Mouse (Mus musculus): ENCODE results near the gene Dnajb12. TPM values are rescaled to one million over a fixed set of nuclear protein-coding genes. Genes with fewer than 3 reads are reported as not detected.
"Not testable (repeated sequence)": the region's sequence is repeated elsewhere in the genome, so short reads cannot be mapped to it uniquely, and the experiment has no call there.

Gene Dnajb12
- polyA plus RNA-seq, 1 experiment from 2014 or later, result 30.1 TPM

DNA sequence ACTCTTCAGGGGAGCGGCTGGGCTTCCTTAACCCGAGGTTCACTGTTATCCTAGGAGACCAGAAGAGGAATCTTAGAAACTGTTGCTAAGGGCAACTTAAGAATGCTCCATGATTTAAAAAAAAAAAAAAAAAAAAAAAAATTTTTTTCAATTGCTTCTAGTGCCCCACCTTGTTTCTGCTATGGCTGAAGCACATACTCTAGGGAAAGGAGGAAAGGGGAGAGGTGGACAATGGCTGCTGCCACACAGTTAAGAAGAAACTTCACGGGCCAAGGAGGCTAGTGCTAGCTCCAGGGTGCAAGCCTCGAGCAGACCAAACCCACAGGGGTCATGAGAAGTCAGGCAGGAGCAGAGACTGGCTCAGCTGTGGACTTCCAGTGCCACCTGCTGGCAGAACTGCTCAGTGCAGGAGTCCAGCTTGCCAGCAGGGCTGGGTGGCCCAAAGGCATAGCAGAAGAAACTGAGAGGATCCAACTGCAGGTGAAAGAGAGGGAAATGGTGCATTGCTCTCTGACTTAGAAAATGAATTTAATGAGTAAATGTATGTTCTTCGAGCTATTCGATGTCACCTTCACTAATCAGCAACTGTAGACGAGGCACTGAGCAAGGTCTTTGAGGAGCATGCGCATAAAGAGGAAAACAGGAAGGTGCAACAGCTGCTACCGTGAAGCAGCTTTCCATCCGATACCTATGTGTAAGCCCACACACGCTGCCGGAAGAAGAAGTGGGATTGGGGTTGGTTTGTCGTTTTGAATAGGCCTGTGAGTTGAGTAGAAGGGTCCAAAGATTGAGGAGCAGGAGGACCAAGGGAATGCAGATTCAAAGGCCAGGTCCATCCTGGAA is 14.3 kb upstream of the Dnajb12 start:
- peak; percentile 66 for ATAC-seq (ENCODE audit: low FRiP score, low TSS enrichment)
- no peak overlapping the region for H3K9ac ChIP-seq (replicated peaks; ENCODE audit: low read length)
- H3K27ac ChIP-seq (ENCODE audit: low read length), result no peak overlapping the region
- H3K9me3 ChIP-seq (ENCODE audit: low read length), result no peaks in the 10 kb centered on the region
- 41% methylated on average over 13 of the region's 13 CpGs for WGBS
- H3K27me3 ChIP-seq (ENCODE audit: insufficient read depth, low read length), result no peaks in the 10 kb centered on the region
- peaks cover 28% of the 10 kb centered on the region for H3K4me1 ChIP-seq (ENCODE audit: insufficient read depth, low read length)
- H3K4me2 ChIP-seq (replicated peaks; ENCODE audit: low read depth, low read length), result no peak overlapping the region
- H3K4me3 ChIP-seq (ENCODE audit: low read length), result no peak overlapping the region
- H3K36me3 ChIP-seq (ENCODE audit: insufficient read depth, low read length), result 0 out of 2 replicates have a peak, but pooled peaks cover 2% of the 10 kb centered on the region

DNA sequence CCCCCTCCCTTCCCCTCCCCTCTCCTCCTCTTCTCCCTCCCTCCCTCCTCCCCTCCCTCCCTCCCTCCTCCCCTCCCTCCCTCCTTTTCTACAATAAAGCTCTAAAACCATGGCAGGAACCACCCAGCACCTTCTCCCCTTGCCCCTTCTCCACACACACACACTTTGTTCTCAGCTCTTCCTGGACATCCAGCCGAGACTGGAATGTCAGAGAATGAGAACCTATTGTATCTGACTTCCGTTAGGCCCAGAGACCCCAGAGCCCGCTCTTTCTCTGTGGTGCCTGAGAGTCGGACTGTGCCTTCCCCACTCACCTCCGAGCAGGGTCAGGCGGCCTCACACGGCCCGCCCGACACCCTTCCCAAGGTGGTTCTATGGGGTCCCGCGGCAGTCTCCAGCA is 11.1 kb upstream of the Dnajb12 start:
- H3K4me2 ChIP-seq (replicated peaks; ENCODE audit: low read depth, low read length), result no peak overlapping the region
- H3K9me3 ChIP-seq (ENCODE audit: low read length), result 0 out of 2 replicates have a peak, but pooled peaks cover 4% of the 10 kb centered on the region
- H3K4me1 ChIP-seq (ENCODE audit: insufficient read depth, low read length), result peaks cover 17% of the 10 kb centered on the region
- WGBS, result 70% methylated on average over 11 of the region's 11 CpGs
- H3K36me3 ChIP-seq (ENCODE audit: insufficient read depth, low read length), result no peaks in the 10 kb centered on the region
- H3K4me3 ChIP-seq (ENCODE audit: low read length), result no peak overlapping the region
- H3K27me3 ChIP-seq (ENCODE audit: insufficient read depth, low read length), result no peaks in the 10 kb centered on the region
- no peak overlapping the region; the same call in 1 of the 2 replicates for H3K9ac ChIP-seq (replicated peaks; ENCODE audit: low read length)
- H3K27ac ChIP-seq (ENCODE audit: low read length), result no peak overlapping the region
- no peak for ATAC-seq (ENCODE audit: low FRiP score, low TSS enrichment)

DNA sequence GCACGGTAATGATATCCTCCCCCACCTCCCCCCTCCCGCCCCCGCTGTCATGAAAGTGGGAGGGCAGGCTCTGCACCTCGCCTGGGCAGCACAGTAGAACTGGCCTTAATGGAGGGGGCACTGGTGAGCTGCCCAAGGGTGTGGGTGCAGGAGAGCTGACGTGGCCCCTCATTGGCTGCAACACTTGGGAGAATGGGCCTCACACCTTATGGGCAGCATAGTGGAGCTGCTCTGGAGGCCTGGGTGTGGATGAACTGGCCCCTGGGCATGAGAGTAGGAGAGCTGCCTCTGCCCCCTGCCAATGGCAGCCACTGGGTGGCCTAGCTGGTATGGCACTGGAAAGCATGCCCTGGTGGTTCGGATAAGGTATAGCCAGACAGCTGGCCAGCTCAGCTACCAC is 9.3 kb upstream of the Dnajb12 start:
- no peak overlapping the region for H3K4me3 ChIP-seq (ENCODE audit: low read length)
- H3K27me3 ChIP-seq (ENCODE audit: insufficient read depth, low read length), result no peaks in the 10 kb centered on the region
- H3K27ac ChIP-seq (ENCODE audit: low read length), result no peak overlapping the region
- no peaks in the 10 kb centered on the region for H3K4me1 ChIP-seq (ENCODE audit: insufficient read depth, low read length)
- no peaks in the 10 kb centered on the region for H3K36me3 ChIP-seq (ENCODE audit: insufficient read depth, low read length)
- H3K9me3 ChIP-seq (ENCODE audit: low read length), result 0 out of 2 replicates have a peak, but pooled peaks cover 4% of the 10 kb centered on the region
- WGBS, result 79% methylated on average over 6 of the region's 6 CpGs
- H3K9ac ChIP-seq (replicated peaks; ENCODE audit: low read length), result no peak overlapping the region
- no peak overlapping the region for H3K4me2 ChIP-seq (replicated peaks; ENCODE audit: low read depth, low read length)
- ATAC-seq (ENCODE audit: low FRiP score, low TSS enrichment), result 0 out of 2 replicates have a peak, but pooled peaks have one; percentile 44

- not testable (repeated sequence) for H3K4me3 ChIP-seq (ENCODE audit: low read length); ATAC-seq (ENCODE audit: low FRiP score, low TSS enrichment); H3K27ac ChIP-seq (ENCODE audit: low read length); H3K9me3 ChIP-seq (ENCODE audit: low read length); H3K9ac ChIP-seq (replicated peaks; ENCODE audit: low read length); H3K36me3 ChIP-seq (ENCODE audit: insufficient read depth, low read length); H3K4me1 ChIP-seq (ENCODE audit: insufficient read depth, low read length); H3K4me2 ChIP-seq (replicated peaks; ENCODE audit: low read depth, low read length); H3K27me3 ChIP-seq (ENCODE audit: insufficient read depth, low read length)
- WGBS, result 85% methylated on average over 4 of the region's 4 CpGs
These were observed 6.7 kb upstream of the Dnajb12 start for GRCm38 (mm10) chr10:59872651-59873050.

GRCm38 (mm10) chr10:59873206-59873605 is 6.2 kb upstream of the Dnajb12 start:
- Histone ChIP-seq H3K9ac (replicated peaks; ENCODE audit: low read length) (no peak overlapping the region), H3K27me3 (ENCODE audit: insufficient read depth, low read length) (no peaks in the 10 kb centered on the region), H3K4me1 (ENCODE audit: insufficient read depth, low read length) (no peaks in the 10 kb centered on the region), H3K27ac (ENCODE audit: low read length) (no peak overlapping the region), H3K9me3 (ENCODE audit: low read length) (0 out of 2 replicates have a peak, but pooled peaks cover 4% of the 10 kb centered on the region), H3K4me2 (replicated peaks; ENCODE audit: low read depth, low read length) (no peak overlapping the region), H3K36me3 (ENCODE audit: insufficient read depth, low read length) (no peaks in the 10 kb centered on the region), H3K4me3 (ENCODE audit: low read length) (no peak overlapping the region)
- WGBS, result 85% methylated on average over 5 of the region's 5 CpGs
- no peak for ATAC-seq (ENCODE audit: low FRiP score, low TSS enrichment)

DNA sequence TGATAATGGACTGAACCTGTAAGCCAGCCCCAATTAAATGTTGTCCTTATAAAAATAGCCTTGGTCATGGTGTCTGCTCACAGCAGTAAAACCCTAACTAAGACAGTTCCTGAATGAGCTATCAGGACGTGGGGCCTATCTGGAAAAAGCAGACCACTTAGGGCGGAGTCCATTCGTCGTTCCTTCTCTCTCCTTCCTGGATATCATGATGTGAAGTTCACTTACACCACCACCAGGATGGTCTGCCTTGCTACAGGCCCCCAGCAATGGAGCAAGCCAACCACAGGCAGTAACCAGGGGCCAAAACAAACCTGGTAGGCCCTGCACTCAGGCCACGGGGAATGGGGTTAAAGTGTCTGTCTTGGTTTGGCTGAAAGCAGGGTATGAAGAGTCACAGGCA is 5.7 kb upstream of the Dnajb12 start:
- 69% methylated on average over 5 of the region's 5 CpGs for WGBS
- no peak for ATAC-seq (ENCODE audit: low FRiP score, low TSS enrichment)
- Histone ChIP-seq H3K4me3 (ENCODE audit: low read length) (no peak overlapping the region), H3K4me1 (ENCODE audit: insufficient read depth, low read length) (peaks cover 2% of the 10 kb centered on the region), H3K4me2 (replicated peaks; ENCODE audit: low read depth, low read length) (no peak overlapping the region), H3K9me3 (ENCODE audit: low read length) (0 out of 2 replicates have a peak, but pooled peaks cover 4% of the 10 kb centered on the region), H3K27ac (ENCODE audit: low read length) (no peak overlapping the region), H3K9ac (replicated peaks; ENCODE audit: low read length) (no peak overlapping the region), H3K27me3 (ENCODE audit: insufficient read depth, low read length) (no peaks in the 10 kb centered on the region), H3K36me3 (ENCODE audit: insufficient read depth, low read length) (no peaks in the 10 kb centered on the region)

GRCm38 (mm10) chr10:59875396-59875795 is 4.0 kb upstream of the Dnajb12 start:
- H3K4me1 ChIP-seq (ENCODE audit: insufficient read depth, low read length), result peaks cover 5% of the 10 kb centered on the region
- H3K9ac ChIP-seq (replicated peaks; ENCODE audit: low read length), result no peak overlapping the region
- no peak for ATAC-seq (ENCODE audit: low FRiP score, low TSS enrichment)
- WGBS, result 33% methylated on average over 1 of the region's 1 CpGs
- no peak overlapping the region for H3K27ac ChIP-seq (ENCODE audit: low read length)
- no peaks in the 10 kb centered on the region for H3K27me3 ChIP-seq (ENCODE audit: insufficient read depth, low read length)
- no peaks in the 10 kb centered on the region for H3K36me3 ChIP-seq (ENCODE audit: insufficient read depth, low read length)
- 0 out of 2 replicates have a peak, but pooled peaks cover 4% of the 10 kb centered on the region for H3K9me3 ChIP-seq (ENCODE audit: low read length)
- no peak overlapping the region for H3K4me3 ChIP-seq (ENCODE audit: low read length)
- no peak overlapping the region for H3K4me2 ChIP-seq (replicated peaks; ENCODE audit: low read depth, low read length)

GRCm38 (mm10) chr10:59876698-59877097 is 2.7 kb upstream of the Dnajb12 start:
- H3K36me3 ChIP-seq (ENCODE audit: insufficient read depth, low read length); H3K4me2 ChIP-seq (replicated peaks; ENCODE audit: low read depth, low read length); H3K9ac ChIP-seq (replicated peaks; ENCODE audit: low read length); ATAC-seq (ENCODE audit: low FRiP score, low TSS enrichment); H3K9me3 ChIP-seq (ENCODE audit: low read length); H3K27ac ChIP-seq (ENCODE audit: low read length); H3K4me3 ChIP-seq (ENCODE audit: low read length); H3K27me3 ChIP-seq (ENCODE audit: insufficient read depth, low read length): not testable (repeated sequence)
- 78% methylated on average over 3 of the region's 4 CpGs for WGBS
- H3K4me1 ChIP-seq (ENCODE audit: insufficient read depth, low read length), result peaks cover 13% of the 10 kb centered on the region

GRCm38 (mm10) chr10:59877421-59878117 is 1.8 kb upstream of the Dnajb12 start:
- peaks cover 13% of the 10 kb centered on the region for H3K4me1 ChIP-seq (ENCODE audit: insufficient read depth, low read length)
- 73% methylated on average over 15 of the region's 15 CpGs for WGBS
- no peak overlapping the region for H3K27ac ChIP-seq (ENCODE audit: low read length)
- H3K4me3 ChIP-seq (ENCODE audit: low read length), result no peak overlapping the region
- no peak overlapping the region for H3K9ac ChIP-seq (replicated peaks; ENCODE audit: low read length)
- no peaks in the 10 kb centered on the region for H3K27me3 ChIP-seq (ENCODE audit: insufficient read depth, low read length)
- H3K9me3 ChIP-seq (ENCODE audit: low read length), result no peaks in the 10 kb centered on the region
- ATAC-seq (ENCODE audit: low FRiP score, low TSS enrichment), result no peak
- no peaks in the 10 kb centered on the region for H3K36me3 ChIP-seq (ENCODE audit: insufficient read depth, low read length)
- no peak overlapping the region for H3K4me2 ChIP-seq (replicated peaks; ENCODE audit: low read depth, low read length)

- WGBS, result 10% methylated on average over 5 of the region's 5 CpGs
- peak; percentile 29; the same call in 1 of the 2 replicates for ATAC-seq (ENCODE audit: low FRiP score, low TSS enrichment)
- peak overlapping the region; percentile 54 for H3K4me2 ChIP-seq (replicated peaks; ENCODE audit: low read depth, low read length)
- peak overlapping the region; percentile 94 for H3K9ac ChIP-seq (replicated peaks; ENCODE audit: low read length)
- peaks cover 13% of the 10 kb centered on the region for H3K4me1 ChIP-seq (ENCODE audit: insufficient read depth, low read length)
- no peaks in the 10 kb centered on the region for H3K36me3 ChIP-seq (ENCODE audit: insufficient read depth, low read length)
- H3K27me3 ChIP-seq (ENCODE audit: insufficient read depth, low read length), result no peaks in the 10 kb centered on the region
- peak overlapping the region; percentile 74 for H3K4me3 ChIP-seq (ENCODE audit: low read length)
- H3K27ac ChIP-seq (ENCODE audit: low read length), result peak overlapping the region; percentile 99
- H3K9me3 ChIP-seq (ENCODE audit: low read length), result no peaks in the 10 kb centered on the region
These were observed 533 bp upstream of the Dnajb12 start for GRCm38 (mm10) chr10:59878823-59879222.
